Mouse (Mus musculus): Measurements from ENCODE around the gene F2. TPM values are rescaled to one million over a fixed set of nuclear protein-coding genes. Genes with fewer than 3 reads are reported as not detected.

Gene F2
- not detected for total RNA-seq (2021)

DNA sequence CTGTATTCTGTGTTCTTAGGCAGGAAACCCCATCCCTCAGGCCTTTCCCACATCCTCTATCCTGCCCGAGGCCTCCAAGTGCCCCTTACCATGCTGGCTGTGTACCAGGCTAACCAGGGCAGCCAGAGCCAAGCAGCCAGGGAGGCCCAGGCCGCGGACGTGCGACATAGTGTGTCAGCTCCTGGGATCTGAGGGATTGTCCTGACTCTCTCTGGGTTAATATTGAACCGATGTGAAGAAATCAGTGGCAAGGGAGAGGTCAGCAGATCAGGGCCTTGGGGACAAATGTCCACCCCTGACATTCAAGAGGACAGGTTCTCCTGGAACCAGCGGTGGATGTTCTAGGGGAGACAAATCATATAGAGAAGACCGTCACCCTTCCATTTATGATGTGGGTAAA is at the start of gene F2:
TSS of gene F2 (minus strand) at position 186 of the 400 bp plus-strand sequence.
- intact Hi-C loops (cut with DNase I), result no loop called here
- no peak for DNase-seq (ENCODE audit: low spot score in 2 of 2)

- intact Hi-C loops (cut with DNase I), result no loop called here
- DNase-seq (ENCODE audit: low spot score in 2 of 2), result no peak
These were observed 47.7 kb upstream of the F2 start for GRCm38 (mm10) chr2:91683919-91684318.

DNA sequence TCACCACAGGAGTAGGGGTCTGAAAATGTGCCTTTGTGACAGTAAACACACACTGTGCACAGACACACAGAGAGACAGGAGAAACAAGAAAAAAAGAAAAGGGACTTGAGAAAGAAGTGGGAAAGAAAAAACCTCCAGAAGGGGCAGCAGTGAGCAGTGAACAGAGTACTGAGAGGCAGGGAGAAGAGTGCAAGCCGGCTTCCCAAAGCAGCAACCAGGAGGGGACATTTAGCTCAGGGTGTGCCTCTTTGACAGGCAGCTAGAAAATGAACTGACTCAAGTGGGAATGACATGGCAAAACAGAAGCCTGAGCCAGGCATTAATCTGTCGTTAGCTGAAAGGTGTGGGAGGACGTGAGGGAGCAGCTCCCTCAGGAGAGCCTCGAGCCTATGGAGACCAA is 46.6 kb upstream of the F2 start:
- DNase-seq (ENCODE audit: low spot score in 2 of 2), result no peak
- intact Hi-C loops (cut with DNase I), result no loop called here

DNA sequence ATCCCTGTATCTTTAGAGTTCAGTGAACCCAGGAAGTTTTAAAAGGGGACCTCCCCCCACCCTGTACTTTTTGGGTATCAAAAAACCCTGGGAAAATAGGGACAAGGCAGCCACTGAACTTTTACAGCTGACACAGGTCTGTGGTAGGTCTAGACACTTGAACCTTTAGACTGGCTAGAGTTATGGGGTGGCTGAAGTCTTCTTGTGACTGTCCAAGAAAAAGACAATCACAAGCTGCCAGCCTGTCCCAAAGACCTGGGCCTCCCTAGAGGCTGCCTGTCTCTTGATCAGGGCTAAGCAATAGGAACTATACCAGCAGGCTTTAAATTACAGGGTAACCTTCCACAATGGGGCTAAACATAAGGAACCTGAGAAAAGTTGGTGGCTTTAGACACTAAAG is 40.7 kb upstream of the F2 start:
- intact Hi-C loops (cut with DNase I), result no loop called here

GRCm38 (mm10) chr2:91676420-91676819 is 40.2 kb upstream of the F2 start:
- intact Hi-C loops (cut with DNase I), result no loop called here
- no peak for DNase-seq (ENCODE audit: low spot score in 2 of 2)

More for the DNA sequence above, 40.7 kb upstream of the F2 start:
- DNase-seq (ENCODE audit: low spot score in 2 of 2), result no peak

DNA sequence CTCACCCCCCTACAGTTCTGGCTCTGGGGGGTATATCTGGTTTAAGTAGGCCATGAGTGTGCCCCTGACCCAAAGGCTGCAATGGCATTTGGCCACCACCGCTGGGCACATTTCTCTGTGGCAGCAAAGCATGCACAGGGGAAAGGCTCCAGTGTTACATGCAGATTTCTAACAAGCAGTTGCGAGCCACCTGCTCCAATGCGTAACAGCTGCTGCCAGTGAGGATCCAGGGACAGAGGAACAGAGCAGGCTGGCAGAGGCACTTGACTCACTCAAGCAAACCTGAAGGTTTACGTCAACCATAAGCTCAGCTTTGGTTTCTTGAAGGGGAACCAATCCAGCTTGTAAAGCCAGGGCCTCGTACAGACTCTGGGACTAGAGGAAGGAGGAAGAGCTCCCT is 38.7 kb upstream of the F2 start:
- DNase-seq (ENCODE audit: low spot score in 2 of 2), result peak in 1 of 2 experiments; percentile 45
- intact Hi-C loops (cut with DNase I), result no loop called here

- no peak for DNase-seq (ENCODE audit: low spot score in 2 of 2)
- intact Hi-C loops (cut with DNase I), result no loop called here
These were observed 37.4 kb upstream of the F2 start for GRCm38 (mm10) chr2:91673587-91673986.

GRCm38 (mm10) chr2:91670038-91670437 is 33.8 kb upstream of the F2 start:
- DNase-seq (ENCODE audit: low spot score in 2 of 2), result no peak
- intact Hi-C loops (cut with DNase I), result no loop called here

DNA sequence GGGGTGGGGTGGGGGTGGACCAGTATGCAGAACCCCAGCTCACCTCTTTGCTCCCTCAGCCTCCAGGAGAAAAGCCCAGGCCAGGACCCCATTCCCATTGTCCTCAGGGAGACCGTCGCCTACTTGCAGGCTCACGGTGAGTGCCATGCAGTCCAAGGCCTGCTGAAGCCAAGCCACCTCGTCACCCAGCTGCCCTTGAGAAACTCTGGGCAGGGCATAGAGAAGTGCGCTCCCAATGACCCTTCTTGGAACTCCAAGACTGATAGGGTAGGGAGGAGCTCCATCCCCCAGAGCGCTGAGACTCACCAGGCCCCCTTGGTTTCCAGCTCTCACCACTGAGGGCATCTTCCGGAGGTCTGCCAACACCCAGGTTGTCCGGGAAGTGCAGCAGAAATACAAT is 33.1 kb upstream of the F2 start:
- no peak for DNase-seq (ENCODE audit: low spot score in 2 of 2)
- intact Hi-C loops (cut with DNase I), result no loop called here

GRCm38 (mm10) chr2:91667747-91668146 is 31.5 kb upstream of the F2 start:
- intact Hi-C loops (cut with DNase I), result no loop called here
- DNase-seq (ENCODE audit: low spot score in 2 of 2), result no peak

DNA sequence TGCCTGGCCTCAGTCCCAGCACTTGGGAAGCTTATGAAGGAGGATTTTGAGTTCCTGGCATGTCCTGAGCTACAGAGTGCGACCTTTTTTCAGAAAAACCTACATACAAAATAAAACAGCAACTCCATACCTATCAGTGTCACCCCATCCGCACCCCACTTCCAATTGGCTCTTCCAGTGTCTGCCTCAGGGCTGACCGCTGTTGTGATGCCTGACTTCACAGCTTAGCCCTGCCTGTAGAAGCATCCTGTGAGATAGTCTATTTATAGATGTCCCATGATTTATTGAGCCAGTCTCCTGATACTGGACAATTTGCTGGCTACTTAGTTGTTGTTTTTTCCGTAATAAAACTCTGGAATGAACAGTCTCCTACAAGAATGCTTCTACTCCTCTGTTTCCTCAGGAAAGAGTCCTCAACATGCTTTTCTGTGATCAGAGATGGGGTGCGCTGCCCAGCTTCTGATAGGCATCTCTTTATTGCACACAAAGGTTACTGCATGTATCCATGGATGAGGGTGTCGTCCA is 30.2 kb upstream of the F2 start:
- intact Hi-C loops (cut with DNase I), result no loop called here

DNA sequence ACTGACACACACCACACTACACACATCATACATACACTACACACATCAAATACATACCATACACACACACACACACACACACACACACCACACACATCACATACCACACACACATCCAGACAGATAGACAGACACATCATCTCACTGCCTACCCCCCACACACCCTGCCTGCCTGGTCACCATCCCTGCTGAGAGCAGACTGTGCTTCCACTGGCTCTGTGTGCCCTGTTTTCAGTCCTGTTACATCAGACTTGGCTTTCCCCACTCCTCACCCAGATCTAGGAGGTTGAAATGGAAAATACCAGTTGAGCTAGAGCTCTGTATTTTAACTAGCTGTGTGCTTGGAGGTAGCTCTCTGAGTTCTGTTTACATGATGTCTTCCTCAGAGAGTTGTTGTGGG is 28.6 kb upstream of the F2 start:
- no peak for DNase-seq (ENCODE audit: low spot score in 2 of 2)

More for the DNA sequence above, 30.2 kb upstream of the F2 start:
- no peak for DNase-seq (ENCODE audit: low spot score in 2 of 2)

GRCm38 (mm10) chr2:91660981-91661380 is 24.8 kb upstream of the F2 start:
- DNase-seq (ENCODE audit: low spot score in 2 of 2), result no peak
- intact Hi-C loops (cut with DNase I), result no loop called here

More for the DNA sequence above, 28.6 kb upstream of the F2 start:
- intact Hi-C loops (cut with DNase I), result no loop called here

GRCm38 (mm10) chr2:91659657-91660056 is 23.4 kb upstream of the F2 start:
- intact Hi-C loops (cut with DNase I), result no loop called here
- no peak for DNase-seq (ENCODE audit: low spot score in 2 of 2)

GRCm38 (mm10) chr2:91656774-91657173 is 20.6 kb upstream of the F2 start:
- DNase-seq (ENCODE audit: low spot score in 2 of 2), result no peak
- intact Hi-C loops (cut with DNase I), result no loop called here

DNA sequence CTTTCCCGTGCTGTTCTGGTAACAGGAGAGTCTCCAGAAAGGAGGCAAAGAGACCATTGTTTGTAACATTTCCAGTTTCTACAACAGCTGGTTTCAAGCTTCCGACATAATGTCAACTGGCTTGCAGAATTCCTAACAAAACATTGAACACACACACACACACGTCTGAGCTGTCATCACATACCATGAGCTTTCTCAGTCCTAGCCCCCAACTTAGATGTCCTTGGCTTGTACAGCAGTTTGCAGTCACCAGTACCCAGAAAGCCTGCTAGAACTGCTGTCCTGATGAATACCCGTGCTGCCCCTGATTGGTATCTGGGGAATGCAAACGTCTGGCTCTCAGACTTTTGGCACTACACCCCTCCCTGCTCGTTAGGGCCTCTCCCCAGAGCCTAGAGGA is 19.6 kb upstream of the F2 start:
- no peak for DNase-seq (ENCODE audit: low spot score in 2 of 2)
- intact Hi-C loops (cut with DNase I), result no loop called here

- no peak for DNase-seq (ENCODE audit: low spot score in 2 of 2)
- intact Hi-C loops (cut with DNase I), result no loop called here
These were observed 19.2 kb upstream of the F2 start for GRCm38 (mm10) chr2:91655388-91655787.

GRCm38 (mm10) chr2:91652863-91653262 is 16.6 kb upstream of the F2 start:
- intact Hi-C loops (cut with DNase I), result loop anchor here (5.0 kb wide), 1 partner anchor 59 kb away; the partner anchor contains the start of genes Atg13 and Harbi1
- peak; percentile 45 to 51 for DNase-seq (ENCODE audit: low spot score in 2 of 2)

DNA sequence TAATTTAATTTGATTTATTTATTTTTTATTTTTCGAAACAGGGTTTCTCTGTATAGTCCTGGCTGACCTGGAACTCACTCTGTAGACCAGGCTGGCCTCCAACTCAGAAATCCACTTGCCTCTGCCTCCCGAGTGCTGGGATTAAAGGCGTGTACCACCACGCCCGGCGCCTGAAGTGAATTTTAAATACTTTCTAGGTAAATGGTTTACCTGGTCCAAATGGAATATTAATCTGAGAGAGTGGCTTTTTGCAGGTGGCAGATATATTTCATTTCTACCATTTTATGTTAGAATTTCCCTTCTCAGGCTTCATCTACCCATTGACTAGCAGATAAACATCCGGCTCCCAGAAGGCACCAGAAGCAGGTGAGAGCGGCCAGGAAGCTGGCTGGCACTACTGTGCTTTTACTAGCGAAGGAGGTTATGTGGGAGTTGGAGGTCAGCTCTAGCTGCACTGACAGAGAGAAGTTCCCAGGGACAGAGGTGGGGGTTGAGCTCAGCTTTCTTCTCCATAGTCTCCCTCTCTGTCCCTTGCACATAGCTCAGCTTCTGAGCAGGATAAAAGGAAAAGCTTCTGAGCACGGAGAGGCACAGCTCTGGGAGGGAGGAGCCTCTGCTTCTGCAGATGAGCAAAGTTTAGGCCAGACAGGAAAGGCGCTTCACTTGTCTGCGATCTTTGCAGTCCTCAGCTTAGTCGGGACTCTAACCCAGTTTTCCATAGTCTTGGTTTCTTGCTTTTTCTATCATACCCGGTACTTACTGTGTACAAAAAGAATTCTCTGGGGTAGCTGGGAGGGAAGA is 15.4 kb upstream of the F2 start:
- intact Hi-C loops (cut with DNase I), result loop anchor here (5.0 kb wide), 1 partner anchor 61 kb away; the partner anchor contains the start of genes Atg13 and Harbi1
- no peak for DNase-seq (ENCODE audit: low spot score in 2 of 2)

- intact Hi-C loops (cut with DNase I), result loop anchor here (5.0 kb wide), 1 partner anchor 62 kb away; the partner anchor contains the start of genes Atg13 and Harbi1
- no peak for DNase-seq (ENCODE audit: low spot score in 2 of 2)
These were observed 14.3 kb upstream of the F2 start for GRCm38 (mm10) chr2:91650360-91650995.
